Mouse (Mus musculus) intestine, embryonic 15.5 days (tissue): ENCODE results near the gene Ccdc120. TPM values are rescaled to one million over a fixed set of nuclear protein-coding genes. Genes with fewer than 3 reads are reported as not detected.
"Not testable (repeated sequence)": the region's sequence is repeated elsewhere in the genome, so short reads cannot be mapped to it uniquely, and the experiment has no call there.

ENCODE experiments used
- ATAC-seq: fragments of 200-750 bp; cut with Nextera tagmentation; 2 replicates; pipeline ENCODE4 v1.8.0; 2017; ENCODE audit warnings: moderate TSS enrichment, moderate library complexity
- H3K27ac ChIP-seq: fragments of 300-500 bp; sonication (generic); 2 replicates; pipeline ENCODE4 v1.5.1; 2015; ENCODE audit warnings: mild to moderate bottlenecking, inconsistent platforms
- H3K27me3 ChIP-seq: fragments of 300-500 bp; sonication (generic); replicated peaks from 2 replicates; pipeline ENCODE4 v1.6.1; 2015; ENCODE audit warnings: inconsistent platforms
- H3K36me3 ChIP-seq: fragments of 300-500 bp; sonication (generic); 2 replicates; pipeline ENCODE4 v1.6.1; 2015; ENCODE audit warnings: inconsistent platforms
- H3K4me1 ChIP-seq: fragments of 300-500 bp; sonication (generic); replicated peaks from 2 replicates; pipeline ENCODE4 v1.6.1; 2015; ENCODE audit warnings: inconsistent platforms
- H3K4me2 ChIP-seq: fragments of 300-500 bp; sonication (generic); replicated peaks from 2 replicates; pipeline ENCODE4 v1.6.1; 2015; ENCODE audit warnings: mild to moderate bottlenecking, inconsistent platforms
- H3K4me3 ChIP-seq: fragments of 300-500 bp; sonication (generic); replicated peaks from 2 replicates; pipeline ENCODE4 v1.5.1; 2015; ENCODE audit warnings: inconsistent platforms
- H3K9ac ChIP-seq: fragments of 300-500 bp; sonication (generic); 2 replicates; pipeline ENCODE4 v1.6.1; 2015; ENCODE audit warnings: inconsistent platforms
- H3K9me3 ChIP-seq: fragments of 300-500 bp; sonication (generic); 2 replicates; pipeline ENCODE4 v1.6.1; 2016; ENCODE audit warnings: inconsistent platforms
- WGBS: fragments of 180-500 bp; shearing (Covaris S2); methylation state at CpG from one replicate; pipeline ENCODE4 v1.1.7; 2015; 5-methylcytosine and 5-hydroxymethylcytosine counted together
- polyA plus RNA-seq: library from polyadenylated mRNA; unstranded; fragments of >200 nt; fragmentation: Nextera tagmentation; extraction: Ambion mirVana; gene quantifications from 2 replicates; pipeline ENCODE4 v1.2.1, GENCODE M21; 2015

Gene Ccdc120
- polyA plus RNA-seq, 1 experiment from 2014 or later: 12.4 TPM

DNA sequence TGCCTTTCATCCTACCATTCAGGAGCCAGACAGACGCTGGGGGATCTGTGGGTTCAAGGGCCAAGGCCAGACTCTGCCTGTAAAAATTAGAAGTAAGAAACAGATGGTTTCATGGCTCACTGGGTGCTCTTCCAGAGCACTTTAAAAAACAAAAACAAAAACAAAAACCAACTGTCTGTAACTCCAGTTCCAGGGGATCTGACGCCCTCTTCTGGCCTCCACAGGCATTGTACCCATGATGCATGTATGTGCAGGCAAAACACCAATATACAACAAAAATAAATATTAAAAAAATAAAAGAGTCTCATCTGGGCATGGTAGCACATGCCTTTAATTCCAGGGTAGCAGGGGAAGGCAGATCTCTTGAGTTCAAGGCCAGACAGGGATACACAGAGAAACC lies 22.1 kb upstream of the Ccdc120 start:
- no peak overlapping the region for H3K4me3 ChIP-seq
- H3K27me3 ChIP-seq: no peaks in the 10 kb centered on the region
- no peak for ATAC-seq
- no peak overlapping the region for H3K4me2 ChIP-seq
- no peaks in the 10 kb centered on the region for H3K9me3 ChIP-seq
- no peaks in the 10 kb centered on the region for H3K4me1 ChIP-seq
- 60% methylated on average over 2 of the region's 2 CpGs for WGBS
- H3K9ac ChIP-seq: no peak overlapping the region
- no peak overlapping the region for H3K27ac ChIP-seq
- peaks cover 2% of the 10 kb centered on the region; the same call in 1 of the 2 replicates for H3K36me3 ChIP-seq

DNA sequence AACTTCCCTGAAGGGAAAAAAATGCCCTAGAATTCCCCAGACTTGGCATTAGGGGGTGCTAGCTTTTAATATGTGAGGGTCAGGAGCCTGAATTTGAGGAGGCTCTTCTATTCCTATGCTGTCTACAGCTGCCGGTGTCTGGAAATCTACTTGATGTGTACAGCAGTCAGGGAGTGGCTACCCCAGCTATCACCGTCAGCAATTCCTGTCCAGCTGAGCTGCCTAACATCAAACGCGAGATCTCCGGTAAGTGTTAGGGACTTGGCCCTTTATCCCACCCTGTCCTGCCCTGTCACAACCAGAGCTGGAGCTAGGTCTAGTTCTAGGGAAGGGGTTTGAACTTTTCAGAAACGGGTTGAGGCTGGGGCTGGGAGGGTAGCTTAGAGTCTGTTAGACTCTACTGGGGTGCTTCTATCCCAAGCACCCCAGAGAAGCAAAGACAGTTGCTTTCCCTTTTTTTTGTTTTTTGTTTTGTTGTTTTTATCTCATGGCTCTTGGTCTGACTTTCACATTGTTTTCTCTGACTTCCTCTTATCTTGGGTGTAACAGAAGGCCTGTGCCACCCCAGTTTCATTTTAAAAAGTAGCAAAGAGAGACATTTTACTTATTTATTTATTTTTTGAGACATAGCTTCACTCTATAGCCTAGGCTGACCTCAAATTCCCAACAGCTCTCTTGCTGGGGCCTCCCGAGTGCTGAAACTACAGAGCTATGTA lies 18.8 kb upstream of the Ccdc120 start:
- no peak overlapping the region for H3K27ac ChIP-seq
- 82% methylated on average over 7 of the region's 7 CpGs for WGBS
- no peaks in the 10 kb centered on the region for H3K27me3 ChIP-seq
- no peak overlapping the region for H3K4me2 ChIP-seq
- H3K4me1 ChIP-seq: peaks cover 5% of the 10 kb centered on the region; the same call in 1 of the 2 replicates
- ATAC-seq: no peak
- no peaks in the 10 kb centered on the region for H3K9me3 ChIP-seq
- H3K4me3 ChIP-seq: no peak overlapping the region
- no peak overlapping the region for H3K9ac ChIP-seq
- peaks cover 2% of the 10 kb centered on the region; the same call in 1 of the 2 replicates for H3K36me3 ChIP-seq

DNA sequence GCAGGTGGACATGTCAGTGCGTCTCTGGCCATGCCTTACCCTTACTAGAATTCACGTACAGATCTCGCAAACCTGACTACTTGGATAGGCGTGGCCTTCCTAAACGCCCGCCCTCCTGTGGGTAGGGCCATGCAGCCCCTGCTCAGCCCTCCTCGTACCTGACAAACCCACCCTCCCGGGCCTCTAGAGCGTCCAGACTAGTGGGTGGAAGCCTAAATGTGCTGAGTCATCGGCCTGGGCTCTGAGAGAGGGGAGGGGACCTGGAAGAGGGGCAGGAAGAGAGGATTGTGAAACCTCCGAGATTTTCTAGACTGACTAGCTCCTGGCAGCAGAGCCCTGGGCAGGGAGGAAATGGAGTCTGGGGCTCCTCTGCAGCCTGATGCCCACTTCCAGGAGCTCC lies 15.1 kb upstream of the Ccdc120 start:
- H3K4me3 ChIP-seq: peak overlapping the region; percentile 18; the same call in 1 of the 2 replicates
- H3K9me3 ChIP-seq: no peaks in the 10 kb centered on the region
- peaks cover 7% of the 10 kb centered on the region; the same call in 1 of the 2 replicates for H3K4me1 ChIP-seq
- no peaks in the 10 kb centered on the region for H3K27me3 ChIP-seq
- no peak overlapping the region for H3K9ac ChIP-seq
- H3K4me2 ChIP-seq: peak overlapping the region; percentile 68
- peak; percentile 72 for ATAC-seq
- H3K36me3 ChIP-seq: peaks cover 2% of the 10 kb centered on the region; the same call in 1 of the 2 replicates
- no peak overlapping the region for H3K27ac ChIP-seq
- WGBS: 13% methylated on average over 11 of the region's 11 CpGs

DNA sequence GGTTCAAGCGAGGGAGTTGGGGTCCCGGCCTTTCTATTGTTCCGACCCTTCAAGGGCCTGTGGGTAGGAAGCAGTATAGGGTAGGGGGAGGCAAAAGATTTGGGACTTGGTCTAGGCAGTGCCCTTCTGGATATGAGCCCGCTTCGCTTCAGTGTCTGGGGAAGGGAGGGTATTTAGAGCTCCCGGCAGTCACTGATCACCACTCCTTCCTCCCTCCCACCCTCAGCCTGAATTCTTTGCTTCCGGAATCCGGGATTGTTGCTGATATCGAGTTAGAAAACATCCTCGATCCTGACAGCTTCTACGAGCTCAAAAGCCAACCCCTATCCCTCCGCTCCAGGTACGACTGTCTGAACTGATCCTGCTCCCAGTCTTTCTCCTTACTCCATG lies 14.6 kb upstream of the Ccdc120 start:
- Histone ChIP-seq H3K4me2 (peak overlapping the region; percentile 68), H3K9ac (no peak overlapping the region), H3K9me3 (no peaks in the 10 kb centered on the region), H3K27me3 (no peaks in the 10 kb centered on the region), H3K4me3 (peak overlapping the region; percentile 18), H3K27ac (no peak overlapping the region), H3K4me1 (peaks cover 7% of the 10 kb centered on the region; the same call in 1 of the 2 replicates), H3K36me3 (no peaks in the 10 kb centered on the region)
- 28% methylated on average over 13 of the region's 13 CpGs for WGBS
- no peak for ATAC-seq

DNA sequence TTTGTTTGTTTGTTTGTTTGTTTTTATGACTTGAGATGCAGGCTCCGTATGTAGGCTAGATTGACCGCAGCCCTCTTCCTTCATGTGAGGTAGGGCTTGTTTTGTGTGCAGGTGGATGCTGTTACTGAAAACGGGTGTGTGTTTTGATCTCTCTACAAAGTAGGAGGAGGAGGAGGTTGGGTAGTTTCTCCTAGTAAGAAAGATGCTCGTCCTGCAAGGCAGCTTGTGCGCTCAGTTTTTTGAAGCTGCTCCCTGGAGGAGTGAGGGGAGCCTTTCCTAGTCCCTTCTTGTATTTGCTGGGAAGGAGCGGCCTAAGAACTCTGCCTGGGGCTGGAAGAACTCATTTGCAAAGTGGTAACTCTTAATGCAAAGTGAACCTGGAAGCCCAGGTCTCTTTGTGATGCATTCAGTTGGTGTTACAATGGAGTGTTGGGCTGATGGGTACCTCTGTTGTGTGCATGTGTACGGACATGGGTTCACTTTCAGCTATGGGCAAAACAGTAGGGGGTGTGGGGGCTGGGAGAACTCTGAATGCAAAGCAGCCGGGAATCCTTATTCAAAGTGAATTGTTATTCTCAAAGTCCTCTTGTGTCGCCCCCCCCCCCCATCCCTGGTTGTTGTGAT lies 14.1 kb upstream of the Ccdc120 start:
- H3K36me3 ChIP-seq: no peaks in the 10 kb centered on the region
- no peaks in the 10 kb centered on the region for H3K9me3 ChIP-seq
- peak overlapping the region; percentile 68 for H3K4me2 ChIP-seq
- ATAC-seq: no peak
- no peak overlapping the region for H3K9ac ChIP-seq
- 30% methylated on average over 9 of the region's 9 CpGs for WGBS
- H3K27me3 ChIP-seq: no peaks in the 10 kb centered on the region
- H3K4me3 ChIP-seq: peak overlapping the region; percentile 62
- H3K27ac ChIP-seq: no peak overlapping the region
- peaks cover 7% of the 10 kb centered on the region; the same call in 1 of the 2 replicates for H3K4me1 ChIP-seq

DNA sequence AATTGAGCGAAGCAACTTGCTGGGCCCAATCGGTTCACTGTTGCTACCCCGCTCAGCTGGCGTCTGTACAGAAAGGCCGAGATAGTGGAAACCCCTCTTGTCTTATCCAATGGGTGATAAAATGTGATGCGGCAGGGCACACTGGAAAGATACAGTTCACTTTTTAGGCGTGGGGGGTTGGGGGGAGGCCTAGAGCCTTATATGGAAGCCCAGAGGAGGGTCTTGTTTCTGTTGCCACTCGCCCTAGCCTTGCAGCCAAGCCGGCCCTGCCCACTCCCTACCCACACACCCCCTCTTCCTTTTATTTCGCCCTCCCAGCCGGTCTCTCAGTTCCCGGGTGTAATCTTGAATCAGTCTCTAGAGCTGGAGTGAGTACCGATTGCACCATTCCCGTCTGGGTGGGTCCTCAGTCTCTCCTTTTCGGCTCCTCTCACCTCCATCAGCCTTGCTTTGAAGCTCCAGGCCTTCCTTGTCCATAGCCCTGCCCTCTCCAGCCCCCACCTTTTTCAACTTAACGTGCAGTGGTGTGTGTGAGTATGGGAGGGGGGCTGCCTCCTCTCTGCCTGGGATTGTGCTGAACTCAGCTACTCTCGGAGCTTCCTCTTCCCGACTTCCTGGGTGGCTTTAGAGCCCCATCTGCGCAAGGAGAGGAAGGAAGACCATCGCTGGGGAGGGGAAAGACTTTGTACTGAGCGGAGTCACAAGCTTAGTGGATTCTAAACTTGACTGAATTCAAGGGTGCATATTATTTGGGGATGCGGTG lies 13.1 kb upstream of the Ccdc120 start:
- peak; percentile 7; the same call in 1 of the 2 replicates for ATAC-seq
- Histone ChIP-seq H3K4me2 (peak overlapping the region; percentile 68), H3K9me3 (no peaks in the 10 kb centered on the region), H3K9ac (peak overlapping the region; percentile 69; the same call in 1 of the 2 replicates), H3K4me3 (peak overlapping the region; percentile 62), H3K27ac (peak overlapping the region; percentile 48; the same call in 1 of the 2 replicates), H3K36me3 (no peaks in the 10 kb centered on the region), H3K27me3 (no peaks in the 10 kb centered on the region), H3K4me1 (peaks cover 7% of the 10 kb centered on the region; the same call in 1 of the 2 replicates)
- 14% methylated on average over 22 of the region's 22 CpGs for WGBS

DNA sequence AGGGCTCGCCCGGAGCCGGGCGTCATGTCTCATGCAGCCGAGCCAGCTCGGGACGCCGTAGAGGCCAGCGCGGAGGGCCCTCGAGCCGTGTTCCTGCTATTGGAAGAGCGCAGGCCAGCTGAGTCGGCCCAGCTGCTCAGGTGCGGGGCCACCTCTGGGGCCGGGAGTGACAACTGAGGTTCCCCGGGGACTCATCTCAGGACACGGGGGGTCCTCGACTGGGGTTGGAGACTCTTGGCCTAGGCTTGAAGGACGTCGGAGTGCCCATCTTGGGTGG lies 12.2 kb upstream of the Ccdc120 start:
- Histone ChIP-seq H3K27ac (peak overlapping the region; percentile 70), H3K36me3 (no peaks in the 10 kb centered on the region), H3K27me3 (no peaks in the 10 kb centered on the region), H3K9ac (peak overlapping the region; percentile 69), H3K4me3 (peak overlapping the region; percentile 62), H3K4me1 (peaks cover 7% of the 10 kb centered on the region; the same call in 1 of the 2 replicates), H3K9me3 (no peaks in the 10 kb centered on the region), H3K4me2 (peak overlapping the region; percentile 68)
- 15% methylated on average over 21 of the region's 21 CpGs for WGBS
- peak; percentile 37 for ATAC-seq

DNA sequence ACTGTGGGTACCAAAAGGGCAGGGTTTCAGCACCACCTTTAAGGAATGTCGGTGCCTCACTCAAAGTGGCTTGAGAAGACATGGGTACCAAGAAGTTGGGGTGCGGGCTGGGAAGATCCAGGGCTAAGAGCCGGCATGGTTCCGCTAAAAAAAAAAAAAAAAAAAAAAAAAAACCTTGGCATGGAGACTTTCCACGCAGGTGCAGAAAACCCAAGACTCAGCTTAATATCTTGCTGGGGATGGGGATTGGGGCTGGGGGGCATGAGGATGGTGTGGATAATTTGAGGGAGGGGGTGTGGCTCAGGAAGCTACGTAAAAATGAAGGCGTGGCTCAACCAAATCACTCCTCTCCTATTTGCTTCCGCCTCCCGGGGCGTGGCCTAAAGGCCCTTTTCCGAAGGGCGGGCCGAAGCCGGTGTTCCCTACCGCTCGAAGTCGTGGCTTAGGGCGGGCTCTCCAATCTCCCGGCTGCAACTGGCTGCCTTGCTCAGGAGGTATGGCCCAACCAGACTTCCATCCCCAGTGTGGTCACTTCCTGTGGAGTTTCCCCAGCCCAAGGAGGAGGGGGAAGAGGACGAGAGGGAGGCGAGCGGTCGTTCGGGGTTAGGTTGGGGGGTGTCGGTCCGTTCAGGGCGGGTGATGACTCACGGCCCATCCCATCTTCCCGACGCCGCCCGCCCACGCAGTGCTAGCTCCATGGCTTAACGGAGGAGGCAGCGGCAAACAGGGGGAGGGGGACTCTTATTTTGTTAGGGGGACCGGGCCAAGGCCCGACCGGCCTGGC lies 11.6 kb upstream of the Ccdc120 start, which contains the start of gene Tfe3:
TSS of gene Tfe3 (plus strand) at position 424 of the 784 bp plus-strand sequence.
- peak within 1 kb of the TSS; percentile 69 for H3K9ac ChIP-seq
- no peaks in the 10 kb centered on the region for H3K36me3 ChIP-seq
- H3K27ac ChIP-seq: peak within 1 kb of the TSS; percentile 70
- H3K4me2 ChIP-seq: peak within 1 kb of the TSS; percentile 68
- peak; percentile 95 for ATAC-seq
- H3K27me3 ChIP-seq: no peaks in the 10 kb centered on the region
- WGBS: 12% methylated on average over 37 of the region's 38 CpGs
- peaks cover 7% of the 10 kb centered on the region; the same call in 1 of the 2 replicates for H3K4me1 ChIP-seq
- no peaks in the 10 kb centered on the region for H3K9me3 ChIP-seq
- peak within 1 kb of the TSS; percentile 62 for H3K4me3 ChIP-seq

DNA sequence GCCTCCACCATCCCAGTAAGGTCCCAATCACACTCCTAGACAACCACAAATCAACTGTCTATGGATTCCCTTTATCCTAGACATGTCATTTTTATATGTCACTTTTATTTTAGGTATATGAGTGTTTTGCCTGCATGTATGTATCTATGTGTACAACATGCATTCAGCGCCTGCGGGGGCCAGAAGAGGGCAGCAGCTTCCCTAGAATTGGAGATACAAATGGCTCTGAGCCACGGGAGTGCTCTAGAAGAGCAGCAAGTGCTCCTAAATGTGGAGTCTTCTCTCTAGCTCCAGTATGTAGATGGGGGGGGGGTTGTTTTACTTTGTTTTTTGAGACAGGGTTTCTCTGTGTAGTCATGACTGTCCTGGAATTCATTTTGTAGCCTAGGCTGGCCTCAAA lies 2.9 kb upstream of the Ccdc120 start:
- not testable (repeated sequence) for H3K36me3 ChIP-seq, H3K4me3 ChIP-seq, H3K27ac ChIP-seq, H3K27me3 ChIP-seq, H3K9me3 ChIP-seq, H3K9ac ChIP-seq, ATAC-seq, H3K4me2 ChIP-seq, H3K4me1 ChIP-seq
- 10% methylated on average over 3 of the region's 3 CpGs for WGBS

DNA sequence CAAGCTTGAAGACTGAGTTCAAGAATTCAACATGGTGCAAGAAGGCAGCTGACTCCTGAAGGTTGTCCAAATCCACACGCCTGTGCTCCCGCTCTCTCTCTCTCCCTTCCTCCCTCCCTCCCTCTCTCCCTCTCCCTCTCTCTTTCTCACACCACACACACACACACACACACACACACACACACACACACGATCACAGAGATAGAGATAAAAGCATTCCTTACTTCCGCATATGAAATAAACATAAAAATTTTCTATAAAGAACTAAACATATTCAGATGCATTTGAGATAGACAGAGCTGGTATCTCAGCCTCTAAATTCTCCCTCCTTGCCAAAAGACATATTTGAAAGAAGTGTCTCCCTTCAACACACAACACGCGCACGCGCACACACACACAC lies 5.3 kb downstream of the Ccdc120 start:
- Histone ChIP-seq H3K9me3 (no peaks in the 10 kb centered on the region), H3K27ac (no peak overlapping the region), H3K4me2 (no peak overlapping the region), H3K4me1 (no peaks in the 10 kb centered on the region), H3K9ac (no peak overlapping the region), H3K27me3 (no peaks in the 10 kb centered on the region), H3K4me3 (no peak overlapping the region), H3K36me3 (no peaks in the 10 kb centered on the region)
- no peak for ATAC-seq
- WGBS: 83% methylated on average over 8 of the region's 8 CpGs

DNA sequence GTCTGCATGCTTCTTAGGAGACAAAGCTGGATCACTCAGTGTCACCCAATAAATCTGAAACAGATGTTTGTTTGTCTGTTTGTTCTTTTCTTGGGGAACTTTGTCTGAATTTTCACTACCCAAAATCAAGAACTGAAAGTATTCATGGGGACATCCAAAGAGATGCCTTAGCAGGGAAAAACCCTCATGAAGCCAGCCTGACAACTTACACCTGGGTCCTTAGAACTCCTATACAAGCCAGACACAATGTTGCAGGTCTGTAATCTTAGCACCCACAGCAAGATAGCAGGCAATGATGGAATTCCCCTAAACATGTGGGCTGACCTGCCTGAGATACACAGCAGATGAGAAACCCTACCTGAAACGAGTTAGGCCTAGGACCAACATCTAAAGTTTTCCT lies 5.8 kb downstream of the Ccdc120 start:
- no peak overlapping the region for H3K4me3 ChIP-seq

DNA sequence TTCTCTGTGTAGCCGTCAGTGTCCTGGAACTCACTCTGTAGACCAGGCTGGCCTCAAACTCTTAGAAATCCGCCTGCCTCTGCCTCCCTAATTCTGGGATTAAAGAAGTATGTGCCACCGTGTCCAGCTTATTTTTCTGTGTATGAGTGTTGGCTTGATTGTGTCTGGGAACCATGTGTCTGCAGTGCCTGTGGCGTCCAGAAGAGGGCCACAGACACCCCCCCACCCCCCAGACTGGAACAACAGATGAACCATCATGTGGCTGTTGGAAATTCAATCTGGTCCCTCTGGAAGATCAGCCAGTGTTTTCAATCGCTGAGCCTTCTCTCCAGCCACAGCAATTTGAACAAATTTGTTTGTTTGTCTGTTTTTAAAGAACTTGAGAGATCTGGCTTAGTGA lies 7.2 kb downstream of the Ccdc120 start:
- Histone ChIP-seq H3K4me2 (no peak overlapping the region), H3K9me3 (no peaks in the 10 kb centered on the region), H3K4me1 (no peaks in the 10 kb centered on the region), H3K27me3 (no peaks in the 10 kb centered on the region), H3K4me3 (no peak overlapping the region), H3K27ac (no peak overlapping the region), H3K9ac (no peak overlapping the region), H3K36me3 (no peaks in the 10 kb centered on the region)
- no peak for ATAC-seq
- 58% methylated on average over 5 of the region's 5 CpGs for WGBS

More for the DNA sequence above, 5.8 kb downstream of the Ccdc120 start:
- Histone ChIP-seq H3K4me2 (no peak overlapping the region), H3K9ac (no peak overlapping the region), H3K9me3 (no peaks in the 10 kb centered on the region), H3K27me3 (no peaks in the 10 kb centered on the region), H3K36me3 (no peaks in the 10 kb centered on the region), H3K27ac (no peak overlapping the region), H3K4me1 (no peaks in the 10 kb centered on the region)
- ATAC-seq: no peak
- WGBS: 46% methylated on average over 1 of the region's 1 CpGs
